Mouse (Mus musculus) retina, embryonic 14.5 days (tissue): Measurements from ENCODE around the gene Hs3st5.
"Not testable (repeated sequence)": the region's sequence is repeated elsewhere in the genome, so short reads cannot be mapped to it uniquely, and the experiment has no call there.

ENCODE experiments used
- DNase-seq: peaks from one replicate; pipeline ENCODE4 v3.0.0-alpha.2; 2015; ENCODE audit warnings: low spot score

The Hs3st5 gene

GRCm38 (mm10) chr10:36557673-36558072 is 51.1 kb downstream of the Hs3st5 start:
- DNase-seq = no peak

GRCm38 (mm10) chr10:36558736-36559135 is 52.1 kb downstream of the Hs3st5 start:
- no peak for DNase-seq

- DNase-seq = peak; percentile 18
These were observed 60.6 kb downstream of the Hs3st5 start for GRCm38 (mm10) chr10:36567258-36567657.

GRCm38 (mm10) chr10:36572540-36572939 is 65.9 kb downstream of the Hs3st5 start:
- DNase-seq = no peak

- no peak for DNase-seq
These were observed 71.9 kb downstream of the Hs3st5 start for GRCm38 (mm10) chr10:36578375-36579145.

GRCm38 (mm10) chr10:36610400-36610799 is 103.8 kb downstream of the Hs3st5 start:
- no peak for DNase-seq

GRCm38 (mm10) chr10:36611415-36611814 is 104.8 kb downstream of the Hs3st5 start:
- not testable (repeated sequence) for DNase-seq

- DNase-seq = no peak
These were observed 116.4 kb downstream of the Hs3st5 start for GRCm38 (mm10) chr10:36623037-36623436.

GRCm38 (mm10) chr10:36627952-36628351 is 121.3 kb downstream of the Hs3st5 start:
- DNase-seq = no peak

GRCm38 (mm10) chr10:36631746-36632145 is 125.1 kb downstream of the Hs3st5 start:
- DNase-seq = no peak

- no peak for DNase-seq
These were observed 144.0 kb downstream of the Hs3st5 start for GRCm38 (mm10) chr10:36650653-36651052.

- DNase-seq = no peak
These were observed 207.4 kb downstream of the Hs3st5 start for GRCm38 (mm10) chr10:36713974-36714373.

GRCm38 (mm10) chr10:36726239-36726638 is 219.6 kb downstream of the Hs3st5 start:
- DNase-seq = no peak

GRCm38 (mm10) chr10:36729361-36730098 is 222.9 kb downstream of the Hs3st5 start:
- peak; percentile 36 for DNase-seq

GRCm38 (mm10) chr10:36739375-36739774 is 232.8 kb downstream of the Hs3st5 start:
- no peak for DNase-seq

- DNase-seq = no peak
These were observed 243.4 kb downstream of the Hs3st5 start for GRCm38 (mm10) chr10:36750021-36750420.

- DNase-seq = no peak
These were observed 247.9 kb downstream of the Hs3st5 start for GRCm38 (mm10) chr10:36754471-36754870.

- no peak for DNase-seq
These were observed 267.0 kb downstream of the Hs3st5 start for GRCm38 (mm10) chr10:36773595-36773994.

GRCm38 (mm10) chr10:36774898-36775297 is 268.3 kb downstream of the Hs3st5 start:
- no peak for DNase-seq

GRCm38 (mm10) chr10:36781641-36782040 is 275.0 kb downstream of the Hs3st5 start:
- no peak for DNase-seq

GRCm38 (mm10) chr10:36786970-36787369 is 280.4 kb downstream of the Hs3st5 start:
- no peak for DNase-seq

- peak; percentile 66 for DNase-seq
These were observed 285.2 kb downstream of the Hs3st5 start for GRCm38 (mm10) chr10:36791771-36792170.

- DNase-seq = no peak
These were observed 288.7 kb downstream of the Hs3st5 start for GRCm38 (mm10) chr10:36795311-36795710.
